Mouse (Mus musculus) CH12.LX (cell line): ENCODE data around the gene Trhde.

Source experiments
- CTCF ChIP-seq, 2 experiments: IDR thresholded peaks in 1 of 2; conservative IDR thresholded peaks in 1 of 2; 2 replicates each; pipeline ENCODE4 v1.5.1; 2011 to 2012; ENCODE audit warnings: low read depth in 2 of 2, low read length in 2 of 2, improper control_type of control experiment in 1 of 2, inconsistent platforms in 1 of 2, mild to moderate bottlenecking in 1 of 2, moderate library complexity in 1 of 2
- EP300 ChIP-seq: IDR thresholded peaks from 2 replicates; pipeline ENCODE4 v1.6.1; 2011; ENCODE audit warnings: low read length, improper control_type of control experiment
- MAX ChIP-seq: IDR thresholded peaks from 2 replicates; pipeline ENCODE4 v1.6.1; 2011; ENCODE audit warnings: low read length, improper control_type of control experiment
- POLR2A ChIP-seq: IDR thresholded peaks from 2 replicates; pipeline ENCODE4 v1.6.1; 2011; ENCODE audit warnings: low read depth, mild to moderate bottlenecking, improper control_type of control experiment, low read length
- SMC3 ChIP-seq: IDR thresholded peaks from 2 replicates; pipeline ENCODE4 v1.6.1; 2011; ENCODE audit warnings: low read depth, low read length, improper control_type of control experiment

GRCm38 (mm10) chr10:114801457-114802160, 498 bp downstream of the Trhde start:
- no peak for TF ChIP-seq EP300
- no peak for TF ChIP-seq CTCF (conservative IDR thresholded peaks at IDR 0.05 in 1 of 2, IDR thresholded peaks at IDR 0.05 in 1 of 2; ENCODE audit: low read depth in 2 of 2, low read length in 2 of 2)
- TF ChIP-seq SMC3 = no peak
- no peak for TF ChIP-seq POLR2A
- TF ChIP-seq MAX = no peak
